Mouse (Mus musculus): ENCODE measurements at regions not wholly inside any gene's neighbourhood (a gene's known extent, or its start where the extent isn't known, plus 50 kb on each side); places are given as distances from the start of the nearest gene placed in this dataset.

- no peak for TF ChIP-seq CTCF (IDR thresholded peaks at IDR 0.05; ENCODE audit: control insufficient read depth, insufficient read depth, low read length)
- no peak for TF ChIP-seq POLR2A (IDR thresholded peaks at IDR 0.05; ENCODE audit: borderline replicate concordance, control insufficient read depth, low read depth, low read length)
Measured at GRCm38 (mm10) chr4:89057135-89057534, 79.8 kb upstream of the Mtap start.
